Mouse (Mus musculus) hindbrain, embryonic 16.5 days (tissue): ENCODE results near the gene Stk35. TPM values are rescaled to one million over a fixed set of nuclear protein-coding genes. Genes with fewer than 3 reads are reported as not detected.

ENCODE experiments used
- ATAC-seq: fragments of 200-750 bp; cut with Nextera tagmentation; 2 replicates; pipeline ENCODE4 v1.8.0; 2017; ENCODE audit warnings: moderate TSS enrichment, moderate library complexity
- H3K27ac ChIP-seq: fragments of 300-500 bp; sonication (generic); 2 replicates; pipeline ENCODE4 v1.5.1; 2014; ENCODE audit warnings: low read depth, mild to moderate bottlenecking, control low read depth, low read length, moderate library complexity
- H3K27me3 ChIP-seq: fragments of 300-500 bp; sonication (generic); replicated peaks from 2 replicates; pipeline ENCODE4 v1.6.1; 2014; ENCODE audit warnings: low read length; ENCODE audit not compliant: control insufficient read depth, insufficient read depth
- H3K36me3 ChIP-seq: fragments of 300-500 bp; sonication (generic); 2 replicates; pipeline ENCODE4 v1.6.1; 2014; ENCODE audit warnings: mild to moderate bottlenecking, low read length, moderate library complexity, mixed read lengths; ENCODE audit not compliant: control insufficient read depth, insufficient read depth
- H3K4me1 ChIP-seq: fragments of 300-500 bp; sonication (generic); 2 replicates; pipeline ENCODE4 v1.6.1; 2014; ENCODE audit warnings: low read depth, low read length; ENCODE audit not compliant: control insufficient read depth, insufficient read depth
- H3K4me2 ChIP-seq: fragments of 300-500 bp; sonication (generic); 2 replicates; pipeline ENCODE4 v1.6.1; 2014; ENCODE audit warnings: mild to moderate bottlenecking, low read length, control low read depth, moderate library complexity
- H3K4me3 ChIP-seq: fragments of 300-500 bp; sonication (generic); 2 replicates; pipeline ENCODE4 v1.5.1; 2014; ENCODE audit warnings: mild to moderate bottlenecking, low read length, control low read depth, moderate library complexity
- H3K9ac ChIP-seq: fragments of 300-500 bp; sonication (generic); 2 replicates; pipeline ENCODE4 v1.6.1; 2014; ENCODE audit warnings: low read depth, mild to moderate bottlenecking, control low read depth, low read length, moderate library complexity
- H3K9me3 ChIP-seq: fragments of 300-500 bp; sonication (generic); 2 replicates; pipeline ENCODE4 v1.6.1; 2014; ENCODE audit warnings: mild to moderate bottlenecking, low read length, moderate library complexity; ENCODE audit not compliant: control insufficient read depth
- WGBS: fragments of 180-500 bp; shearing (Covaris S2); extraction: QIAGEN DNeasy Blood & Tissue Kit; methylation state at CpG from one replicate; pipeline ENCODE4 v1.1.7; 2014; 5-methylcytosine and 5-hydroxymethylcytosine counted together
- polyA plus RNA-seq: library from polyadenylated mRNA; unstranded; fragments of >200 nt; fragmentation: Nextera tagmentation; extraction: Ambion mirVana; gene quantifications from 2 replicates; pipeline ENCODE4 v1.2.1, GENCODE M21; 2015

Stk35 gene
- polyA plus RNA-seq, 1 experiment from 2014 or later, result 8.0 TPM

DNA sequence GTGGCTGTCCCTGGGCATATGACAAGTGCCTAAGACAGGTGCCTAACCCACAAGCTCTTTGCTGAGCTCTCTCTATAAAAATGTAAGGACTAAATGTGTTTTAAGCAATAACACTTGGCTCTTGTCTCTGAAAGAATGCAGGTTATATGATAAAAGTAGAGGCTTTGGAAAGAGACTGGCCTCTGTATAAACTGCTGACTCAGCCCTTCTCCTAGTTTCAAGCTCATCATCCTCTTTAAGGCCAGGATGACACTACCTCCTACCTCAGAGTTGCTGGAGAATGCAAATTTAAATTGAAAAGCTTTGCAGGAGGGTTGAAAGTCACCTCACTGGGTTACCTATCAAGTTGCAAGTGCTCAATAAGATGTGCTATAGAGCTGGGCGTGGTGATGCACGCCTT, 23.0 kb downstream of the Stk35 start:
- H3K4me2 ChIP-seq, result no peak overlapping the region
- no peaks in the 10 kb centered on the region for H3K9me3 ChIP-seq
- no peaks in the 10 kb centered on the region for H3K27me3 ChIP-seq
- no peak overlapping the region for H3K27ac ChIP-seq
- no peak for ATAC-seq
- H3K9ac ChIP-seq, result no peak overlapping the region
- 96% methylated on average over 2 of the region's 2 CpGs for WGBS
- no peak overlapping the region for H3K4me3 ChIP-seq
- peaks cover 3% of the 10 kb centered on the region for H3K36me3 ChIP-seq
- H3K4me1 ChIP-seq, result no peaks in the 10 kb centered on the region

DNA sequence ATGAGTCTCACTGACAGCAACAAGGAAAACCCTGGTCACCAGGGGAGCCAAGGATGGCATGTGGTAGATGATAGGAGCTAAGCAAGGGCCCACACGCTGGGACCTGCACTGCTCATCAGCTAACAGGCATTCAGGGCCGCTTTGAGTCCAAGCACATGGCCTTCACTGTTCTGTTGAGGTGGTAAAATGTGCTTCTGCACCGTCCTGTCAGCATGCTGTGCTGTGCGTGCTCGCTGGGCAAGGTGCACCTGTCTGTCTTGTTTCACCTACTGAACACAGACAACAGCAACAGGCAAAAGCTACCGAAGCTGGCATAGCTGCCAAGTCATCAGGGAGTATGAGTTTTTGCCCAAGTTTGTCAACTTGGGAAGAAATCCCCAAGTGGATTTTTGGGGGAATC, 23.9 kb downstream of the Stk35 start:
- no peak for ATAC-seq
- WGBS, result 88% methylated on average over 6 of the region's 6 CpGs
- H3K4me3 ChIP-seq, result no peak overlapping the region
- no peaks in the 10 kb centered on the region for H3K9me3 ChIP-seq
- H3K9ac ChIP-seq, result no peak overlapping the region
- no peaks in the 10 kb centered on the region for H3K4me1 ChIP-seq
- H3K27me3 ChIP-seq, result no peaks in the 10 kb centered on the region
- no peak overlapping the region for H3K27ac ChIP-seq
- H3K36me3 ChIP-seq, result peaks cover 6% of the 10 kb centered on the region
- H3K4me2 ChIP-seq, result no peak overlapping the region

DNA sequence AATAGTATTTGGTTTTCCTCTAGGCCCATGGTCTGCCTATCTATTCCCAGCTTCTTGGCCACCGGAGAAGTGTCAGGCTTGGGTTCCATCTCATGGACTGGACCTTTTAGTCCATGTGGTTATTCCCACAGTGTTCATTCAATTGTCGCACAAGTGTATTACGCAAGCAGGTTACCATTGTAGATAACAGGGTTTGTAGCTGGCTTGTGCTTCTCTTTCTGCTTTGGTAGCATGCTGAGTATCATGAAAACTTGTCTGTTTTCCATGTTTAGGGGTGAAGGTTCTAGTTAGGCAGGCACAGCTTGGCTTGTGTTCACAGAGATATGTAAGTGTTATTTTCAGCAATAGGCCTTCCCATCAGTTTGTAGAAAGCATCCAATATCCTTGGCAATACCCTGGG, 25.8 kb downstream of the Stk35 start:
- no peak overlapping the region for H3K4me2 ChIP-seq
- peaks cover 8% of the 10 kb centered on the region for H3K36me3 ChIP-seq
- no peaks in the 10 kb centered on the region for H3K4me1 ChIP-seq
- no peak overlapping the region for H3K4me3 ChIP-seq
- H3K27ac ChIP-seq, result no peak overlapping the region
- 100% methylated on average over 3 of the region's 3 CpGs for WGBS
- no peaks in the 10 kb centered on the region for H3K27me3 ChIP-seq
- ATAC-seq, result no peak
- H3K9me3 ChIP-seq, result no peaks in the 10 kb centered on the region
- no peak overlapping the region for H3K9ac ChIP-seq

DNA sequence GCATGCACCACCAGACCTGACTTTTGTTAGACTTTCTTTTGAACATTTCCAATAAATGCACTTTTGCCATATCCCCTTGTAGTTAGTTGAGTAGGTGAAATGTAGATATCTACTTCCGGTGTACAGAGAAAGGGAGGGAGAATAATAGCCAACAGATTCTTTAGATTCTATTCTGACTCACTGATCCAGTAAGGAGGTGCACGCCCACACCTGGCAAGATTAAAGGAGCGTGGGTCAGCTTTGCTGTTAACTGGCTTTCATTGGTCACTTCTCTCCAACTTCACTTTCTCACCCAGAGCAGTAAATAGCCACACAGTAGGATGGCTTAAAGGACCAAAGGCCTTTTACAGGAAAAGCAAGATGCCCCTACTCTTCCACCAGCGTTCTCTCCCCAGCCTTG, 32.7 kb downstream of the Stk35 start:
- Histone ChIP-seq H3K4me3 (no peak overlapping the region), H3K9me3 (no peaks in the 10 kb centered on the region), H3K4me2 (no peak overlapping the region), H3K9ac (no peak overlapping the region), H3K27me3 (no peaks in the 10 kb centered on the region), H3K36me3 (peaks cover 8% of the 10 kb centered on the region), H3K4me1 (no peaks in the 10 kb centered on the region), H3K27ac (no peak overlapping the region)
- ATAC-seq, result no peak
- WGBS, result 76% methylated on average over 4 of the region's 4 CpGs

DNA sequence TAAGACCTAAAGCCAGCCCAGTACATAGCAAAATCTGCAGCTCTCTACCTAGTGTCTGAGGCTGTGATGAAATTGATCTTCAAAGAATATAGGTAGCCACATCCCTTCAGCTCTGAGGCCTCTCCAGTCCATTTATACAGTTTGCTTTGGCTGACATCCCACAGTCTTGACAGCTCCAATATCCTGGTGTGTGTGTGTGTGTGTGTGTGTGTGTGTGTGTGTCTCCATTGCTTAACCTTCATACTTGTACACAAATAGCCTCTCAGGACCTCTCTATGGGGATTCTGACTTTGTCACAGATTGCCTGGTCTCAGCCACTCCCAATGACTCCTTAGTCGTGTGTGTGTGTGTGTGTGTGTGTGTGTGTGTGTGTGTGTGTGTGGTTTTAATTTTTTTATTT, 33.9 kb downstream of the Stk35 start:
- WGBS, result 100% methylated on average over 1 of the region's 1 CpGs
- H3K4me1 ChIP-seq, result no peaks in the 10 kb centered on the region
- H3K36me3 ChIP-seq, result peaks cover 2% of the 10 kb centered on the region; the same call in 1 of the 2 replicates
- H3K4me2 ChIP-seq, result no peak overlapping the region
- no peak overlapping the region for H3K27ac ChIP-seq
- no peaks in the 10 kb centered on the region for H3K9me3 ChIP-seq
- no peak overlapping the region for H3K9ac ChIP-seq
- H3K27me3 ChIP-seq, result no peaks in the 10 kb centered on the region
- H3K4me3 ChIP-seq, result no peak overlapping the region
- ATAC-seq, result no peak

DNA sequence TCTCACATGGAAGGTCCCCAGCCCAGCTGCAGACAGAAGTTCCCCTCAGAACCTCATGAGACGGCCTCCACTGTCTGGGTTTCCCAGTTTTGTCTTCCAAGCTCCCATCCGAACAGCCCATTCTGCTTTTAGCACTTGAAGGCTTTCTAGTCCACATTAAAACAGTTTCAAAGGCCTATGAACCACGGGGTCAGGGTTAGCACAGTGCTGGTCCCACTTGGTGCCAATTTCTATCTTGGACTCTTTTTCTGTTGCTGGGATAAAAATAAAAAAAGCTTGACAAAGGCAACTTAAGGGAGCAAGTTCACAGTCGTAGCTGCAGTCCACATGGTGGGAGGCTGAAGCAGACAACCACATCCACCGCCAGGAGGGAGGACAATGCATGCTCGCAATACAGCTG, 34.6 kb downstream of the Stk35 start:
- 83% methylated on average over 6 of the region's 6 CpGs for WGBS
- H3K36me3 ChIP-seq, result peaks cover 2% of the 10 kb centered on the region; the same call in 1 of the 2 replicates
- no peak overlapping the region for H3K27ac ChIP-seq
- ATAC-seq, result no peak
- no peak overlapping the region for H3K9ac ChIP-seq
- H3K4me2 ChIP-seq, result no peak overlapping the region
- no peaks in the 10 kb centered on the region for H3K4me1 ChIP-seq
- no peaks in the 10 kb centered on the region for H3K9me3 ChIP-seq
- H3K27me3 ChIP-seq, result no peaks in the 10 kb centered on the region
- no peak overlapping the region for H3K4me3 ChIP-seq

DNA sequence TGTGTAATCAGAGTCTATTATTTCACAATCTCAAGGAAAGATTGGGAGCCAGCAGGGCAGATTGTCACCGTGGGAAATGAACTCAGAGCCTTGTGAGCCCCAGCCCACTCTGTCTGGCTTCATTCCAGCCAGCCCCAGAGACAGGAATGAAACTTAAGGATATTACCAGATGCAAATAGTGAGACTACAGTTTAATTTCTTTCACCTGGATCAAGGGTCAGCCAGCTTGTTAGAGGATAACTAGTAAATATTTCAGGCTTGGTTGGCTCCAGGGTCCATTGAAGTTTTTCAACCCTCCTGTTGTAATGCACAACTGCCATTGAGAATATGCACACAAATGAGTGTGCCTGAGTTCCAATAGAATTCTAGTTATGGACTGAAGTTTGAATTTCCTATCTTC, 36.6 kb downstream of the Stk35 start:
- H3K9ac ChIP-seq, result no peak overlapping the region
- H3K4me1 ChIP-seq, result no peaks in the 10 kb centered on the region
- no peak for ATAC-seq
- no peak overlapping the region for H3K27ac ChIP-seq
- no peak overlapping the region for H3K4me2 ChIP-seq
- H3K36me3 ChIP-seq, result no peaks in the 10 kb centered on the region
- no peaks in the 10 kb centered on the region for H3K27me3 ChIP-seq
- no peak overlapping the region for H3K4me3 ChIP-seq
- no peaks in the 10 kb centered on the region for H3K9me3 ChIP-seq
- 43% methylated on average over 1 of the region's 1 CpGs for WGBS

DNA sequence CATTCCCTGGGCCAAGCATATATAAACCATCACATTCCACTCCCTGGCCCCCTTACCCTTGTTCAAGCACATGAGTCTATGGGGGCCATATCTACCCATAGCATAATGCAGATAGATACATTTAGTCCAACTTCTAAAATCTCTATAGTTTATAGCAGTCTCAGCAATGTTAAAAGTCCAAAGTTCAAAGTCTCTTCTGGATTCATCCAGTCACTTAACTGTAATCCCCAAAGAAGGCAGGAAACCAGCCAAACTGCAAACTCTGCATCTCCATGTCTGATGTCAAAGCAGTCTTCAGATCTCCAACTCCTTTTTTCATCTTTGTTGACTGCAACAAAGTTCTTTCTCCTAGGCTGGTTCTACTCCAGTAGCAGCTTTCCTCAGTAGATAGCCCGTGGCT, 38.0 kb downstream of the Stk35 start:
- ATAC-seq, result no peak
- Histone ChIP-seq H3K4me3 (no peak overlapping the region), H3K27ac (no peak overlapping the region), H3K9me3 (no peaks in the 10 kb centered on the region), H3K36me3 (no peaks in the 10 kb centered on the region), H3K4me2 (no peak overlapping the region), H3K9ac (no peak overlapping the region), H3K4me1 (no peaks in the 10 kb centered on the region), H3K27me3 (no peaks in the 10 kb centered on the region)
- WGBS, result 93% methylated on average over 1 of the region's 1 CpGs

DNA sequence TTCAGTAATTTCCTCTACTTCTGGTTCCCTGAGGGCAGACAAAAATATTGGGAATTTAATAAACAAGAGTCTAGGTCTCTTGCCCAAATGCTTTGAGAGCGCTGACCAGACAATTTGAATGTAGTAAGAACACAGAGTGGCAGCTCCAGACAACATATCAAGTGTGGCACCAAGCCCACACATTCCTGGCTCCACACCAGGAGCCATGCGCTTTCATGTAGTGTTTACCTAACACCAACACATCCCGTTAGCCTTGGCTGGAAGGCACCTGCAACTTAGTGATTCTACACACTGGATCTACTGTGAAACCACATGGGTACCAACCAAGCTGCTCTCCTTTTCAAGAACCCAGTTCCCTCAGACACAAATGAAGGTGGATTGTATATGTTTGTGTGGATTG, 45.5 kb downstream of the Stk35 start:
- Histone ChIP-seq H3K9ac (no peak overlapping the region), H3K27ac (no peak overlapping the region), H3K4me2 (no peak overlapping the region), H3K36me3 (no peaks in the 10 kb centered on the region), H3K27me3 (no peaks in the 10 kb centered on the region), H3K4me1 (no peaks in the 10 kb centered on the region), H3K4me3 (no peak overlapping the region), H3K9me3 (no peaks in the 10 kb centered on the region)
- 79% methylated on average over 3 of the region's 3 CpGs for WGBS
- ATAC-seq, result no peak

DNA sequence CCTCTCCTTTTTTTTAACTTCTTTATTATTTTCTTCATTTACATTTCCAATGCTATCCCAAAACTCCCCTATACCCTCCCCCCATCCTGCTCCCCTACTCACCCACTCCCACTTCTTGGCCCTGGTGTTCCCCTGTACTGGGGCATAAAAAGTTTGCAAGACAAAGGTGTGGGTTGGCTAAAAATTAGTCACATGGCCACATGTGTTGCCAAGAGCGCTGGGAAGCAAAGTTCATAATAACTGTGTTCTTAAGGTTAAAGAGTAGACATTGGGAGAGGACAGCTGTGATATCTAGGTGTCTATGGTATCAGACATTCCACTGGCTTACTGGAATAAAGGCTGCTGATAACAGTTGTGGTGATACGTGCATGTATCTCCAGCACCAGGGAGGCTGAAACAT, 46.2 kb downstream of the Stk35 start:
- H3K4me1 ChIP-seq, result no peaks in the 10 kb centered on the region
- no peak overlapping the region for H3K27ac ChIP-seq
- H3K4me2 ChIP-seq, result no peak overlapping the region
- H3K4me3 ChIP-seq, result no peak overlapping the region
- no peak overlapping the region for H3K9ac ChIP-seq
- H3K36me3 ChIP-seq, result no peaks in the 10 kb centered on the region
- 91% methylated on average over 2 of the region's 2 CpGs for WGBS
- ATAC-seq, result no peak
- H3K27me3 ChIP-seq, result no peaks in the 10 kb centered on the region
- H3K9me3 ChIP-seq, result no peaks in the 10 kb centered on the region
